Mouse (Mus musculus): ENCODE results near the gene Slc25a17. TPM values are rescaled to one million over a fixed set of nuclear protein-coding genes. Genes with fewer than 3 reads are reported as not detected.
A peak's percentile ranks its signal among the peaks of the same experiment; 100 is the strongest.

Slc25a17 gene
- 100 to 1,000 TPM; 105 to 131 TPM for total RNA-seq (2021)
- long read RNA-seq, experiment 1, transcript Slc25a17-201 (9 exons, 1,724 nt): major isoform, 143 of 182 reads
- long read RNA-seq, experiment 1, partial matches to known transcripts: 19 of 182 reads
- long read RNA-seq, experiment 1, other reads (novel, unspliced or antisense): 19 of 182 reads
- long read RNA-seq, experiment 2, transcript Slc25a17-201 (9 exons, 1,724 nt): major isoform, 103 of 115 reads
- long read RNA-seq, experiment 2, partial matches to known transcripts: 1 of 115 reads
- long read RNA-seq, experiment 2, other reads (novel, unspliced or antisense): 11 of 115 reads

- DNase-seq: peak; percentile 97
Observed at GRCm38 (mm10) chr15:81360345-81361021, at the start of gene Slc25a17. TSS of gene Slc25a17 (minus strand) at chr15:81360812.

- DNase-seq: no peak
Observed at GRCm38 (mm10) chr15:81408199-81408598, 47.6 kb upstream of the Slc25a17 start, which contains the start of gene Dnajb7. TSS of gene Dnajb7 (minus strand) at chr15:81408299.

DNA sequence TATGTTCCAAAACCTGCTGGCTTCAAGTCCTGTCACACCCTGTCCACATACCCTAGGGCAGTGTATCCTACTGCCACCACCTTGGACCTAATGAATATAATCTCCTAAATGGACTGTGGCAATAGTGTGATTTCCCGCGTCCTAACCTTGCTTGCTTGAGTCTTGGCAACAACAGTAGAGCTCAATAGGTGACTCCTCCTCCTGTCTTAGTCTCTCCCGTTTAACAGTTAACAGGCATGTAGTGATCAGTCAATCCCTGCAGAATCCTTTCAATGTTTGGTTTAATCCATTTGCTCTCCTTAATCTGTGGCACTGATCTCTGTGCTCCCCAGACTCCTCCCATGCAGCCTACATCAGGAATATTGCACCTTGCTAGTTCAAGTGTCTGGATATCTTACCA is 44.4 kb upstream of the Slc25a17 start:
- DNase-seq: no peak

DNA sequence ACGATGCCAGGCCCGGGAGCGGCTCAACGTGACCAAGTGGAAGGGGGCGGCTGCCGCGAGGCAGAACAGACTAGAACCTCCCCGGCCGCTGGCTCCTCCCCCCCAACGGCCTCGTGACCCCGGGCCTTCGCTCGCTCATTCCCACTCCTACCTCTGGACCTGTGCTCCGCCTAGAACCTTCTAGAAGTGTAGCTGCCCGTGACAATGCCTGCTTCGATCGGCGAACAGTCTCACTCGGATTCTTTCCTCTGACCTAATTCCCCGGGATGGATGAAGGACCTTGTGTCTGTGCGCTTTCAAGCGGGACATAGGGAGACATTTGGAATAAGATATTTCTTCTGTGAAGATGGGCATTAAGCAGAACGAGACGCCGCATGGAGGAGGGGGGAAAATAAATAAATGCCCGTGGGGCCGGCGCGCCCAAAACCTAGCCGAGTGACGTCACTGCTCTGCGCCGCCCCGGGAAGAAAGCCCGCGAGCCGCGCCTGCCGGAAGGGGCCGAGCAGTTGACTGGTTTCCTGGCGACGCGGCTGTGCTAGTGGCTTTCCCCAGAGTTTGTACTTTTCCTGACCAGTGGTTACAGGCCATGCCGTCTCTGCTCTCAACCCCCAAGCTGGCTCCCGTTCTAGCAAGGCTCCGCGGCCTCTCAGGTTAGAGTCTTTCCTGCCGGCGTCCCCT is 39.2 kb upstream of the Slc25a17 start, which contains the start of the genes St13 and Xpnpep3:
Gene St13, minus strand, starts transcription at position 440 of the 678 bp plus-strand sequence.
Gene Xpnpep3, plus strand, starts transcription at position 501 of the 678 bp plus-strand sequence.
- peak; percentile 99 for DNase-seq

- DNase-seq: no peak
Observed at GRCm38 (mm10) chr15:81399297-81399637, 38.7 kb upstream of the Slc25a17 start.

DNA sequence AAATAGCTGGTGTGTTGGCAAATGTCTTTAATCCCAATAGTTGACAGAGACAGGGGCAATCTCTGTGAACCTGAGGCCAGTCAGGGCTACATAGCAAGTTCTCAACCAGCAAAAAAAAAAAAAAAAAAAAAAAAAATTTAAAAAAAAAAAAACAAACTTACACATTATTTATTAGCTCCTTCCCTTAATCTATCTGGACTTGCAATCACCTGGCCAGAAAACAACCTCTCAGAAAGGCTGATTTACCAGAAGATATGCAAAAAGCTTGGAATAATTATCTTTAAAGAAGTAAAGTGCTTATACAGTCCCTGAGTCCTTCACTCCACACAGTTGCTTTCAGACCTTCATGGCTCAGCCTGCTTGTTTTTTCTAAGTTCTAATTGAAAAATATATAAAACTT is 37.6 kb upstream of the Slc25a17 start:
- no peak for DNase-seq

DNA sequence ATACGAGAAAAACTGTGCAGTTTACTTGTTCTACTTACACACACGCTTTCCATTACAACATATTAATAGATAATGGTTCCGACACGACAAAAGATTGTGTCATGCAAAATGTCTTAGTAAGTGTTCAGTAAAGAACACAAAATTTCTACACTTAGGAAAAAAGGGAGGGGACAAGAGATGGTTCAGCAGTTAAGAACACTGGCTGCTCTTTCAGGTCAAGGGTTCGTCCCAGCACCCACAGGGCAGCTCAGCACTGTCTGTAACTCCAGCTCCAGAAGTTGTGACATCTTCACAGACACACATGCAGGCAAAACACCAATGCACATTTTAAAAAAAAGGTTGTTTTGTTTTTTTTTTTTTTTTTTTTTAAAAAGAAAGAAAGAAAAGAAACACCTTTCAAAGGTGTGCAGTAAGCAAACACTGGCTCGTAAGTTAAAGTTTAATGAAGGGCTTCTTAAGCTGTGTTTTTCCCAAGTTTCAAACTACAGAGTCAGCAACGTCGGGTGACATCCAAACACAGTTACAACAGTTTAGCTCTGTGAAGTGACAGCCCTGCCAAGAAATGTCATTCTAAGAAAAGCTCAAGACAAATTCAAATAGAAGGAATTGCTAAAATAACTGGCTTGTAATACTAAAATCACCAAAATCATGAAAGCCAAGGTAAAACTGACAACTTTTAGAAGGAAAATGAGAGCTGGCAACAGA is 33.8 kb upstream of the Slc25a17 start:
- no peak for DNase-seq

GRCm38 (mm10) chr15:81392997-81393396 is 32.4 kb upstream of the Slc25a17 start:
- no peak for DNase-seq

- DNase-seq: no peak
Observed at GRCm38 (mm10) chr15:81386327-81386726, 25.7 kb upstream of the Slc25a17 start.

DNA sequence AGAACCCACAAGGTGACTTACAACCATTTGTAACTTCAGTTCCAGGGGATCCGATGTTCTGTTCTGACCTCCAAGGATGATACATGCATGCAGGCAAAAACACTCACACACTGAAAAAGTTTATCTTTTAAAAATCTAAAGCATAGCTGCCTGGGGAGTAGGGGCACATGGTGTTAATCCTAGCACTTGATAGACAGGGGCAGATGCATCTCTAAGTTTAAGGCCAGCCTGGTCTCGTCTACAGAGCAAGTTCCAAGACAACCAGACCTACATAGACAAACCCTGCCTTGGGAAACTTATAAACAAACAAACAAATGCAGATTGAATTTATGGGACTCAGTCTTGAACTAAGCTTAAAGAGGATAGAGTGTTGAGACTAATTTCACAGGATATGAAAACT is 18.2 kb upstream of the Slc25a17 start:
- DNase-seq: no peak

GRCm38 (mm10) chr15:81374621-81375020 is 14.0 kb upstream of the Slc25a17 start:
- DNase-seq: no peak

DNA sequence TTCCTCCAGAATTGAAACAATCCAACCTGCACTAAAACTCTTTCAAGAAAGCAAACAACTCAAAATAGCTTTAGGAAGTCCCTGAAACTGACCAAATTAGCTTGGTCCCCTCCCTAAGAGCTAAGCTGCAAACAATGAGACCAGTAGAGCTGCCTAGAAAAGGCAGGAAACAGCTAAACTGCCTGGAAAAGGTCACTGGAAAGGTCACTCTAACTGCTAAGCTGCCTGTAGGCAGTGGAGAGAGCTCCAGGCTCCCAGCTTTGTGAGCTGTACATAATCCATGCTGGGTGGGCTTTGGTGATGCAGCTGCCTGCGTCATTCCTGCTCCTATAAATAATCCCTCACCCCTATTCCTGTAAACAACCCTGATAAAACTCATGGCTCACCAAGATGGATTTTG is 9.7 kb upstream of the Slc25a17 start:
- no peak for DNase-seq

GRCm38 (mm10) chr15:81368601-81369000 is 8.0 kb upstream of the Slc25a17 start:
- DNase-seq: no peak

DNA sequence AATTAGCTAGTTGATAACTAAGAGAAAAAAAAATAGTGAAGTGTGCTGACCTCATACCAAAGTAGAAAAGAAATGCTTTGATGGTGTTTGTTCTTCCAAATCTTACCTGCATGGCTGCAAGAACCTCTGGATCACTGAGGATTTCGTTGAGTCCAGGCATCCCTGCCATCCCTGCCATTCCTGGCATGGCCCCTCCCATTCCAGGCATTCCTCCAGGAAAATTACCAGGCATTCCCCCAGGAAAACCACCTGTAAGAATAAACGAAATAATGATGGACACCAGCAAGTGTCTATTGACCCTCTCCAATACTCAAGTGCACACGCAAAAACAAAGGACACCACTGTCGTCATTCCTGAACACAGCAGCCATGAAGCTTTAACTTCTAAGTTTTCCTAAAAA is 5.6 kb upstream of the Slc25a17 start:
- DNase-seq: no peak

DNA sequence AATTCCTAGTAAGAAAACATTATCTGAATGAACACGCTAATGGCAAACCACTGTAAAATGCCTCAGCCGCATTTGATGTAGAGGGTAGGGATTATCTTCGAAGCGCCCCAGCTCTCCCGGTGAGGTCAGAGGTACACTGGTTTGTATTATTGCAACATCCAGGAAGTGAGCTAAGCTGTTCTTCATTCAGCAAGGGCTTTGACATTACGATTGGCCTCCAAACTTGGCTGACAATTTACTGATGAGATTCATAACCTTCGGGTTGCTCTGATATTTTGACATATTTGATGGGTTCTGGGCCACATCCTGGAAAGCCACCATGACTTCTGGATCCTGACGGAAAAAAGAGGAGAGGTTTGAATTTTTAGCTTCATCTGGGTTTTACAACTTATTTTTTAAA is 4.6 kb upstream of the Slc25a17 start:
- DNase-seq: peak; percentile 56

GRCm38 (mm10) chr15:81364271-81364670 is 3.7 kb upstream of the Slc25a17 start:
- DNase-seq: no peak

GRCm38 (mm10) chr15:81362501-81362900 is 1.9 kb upstream of the Slc25a17 start:
- no peak for DNase-seq

DNA sequence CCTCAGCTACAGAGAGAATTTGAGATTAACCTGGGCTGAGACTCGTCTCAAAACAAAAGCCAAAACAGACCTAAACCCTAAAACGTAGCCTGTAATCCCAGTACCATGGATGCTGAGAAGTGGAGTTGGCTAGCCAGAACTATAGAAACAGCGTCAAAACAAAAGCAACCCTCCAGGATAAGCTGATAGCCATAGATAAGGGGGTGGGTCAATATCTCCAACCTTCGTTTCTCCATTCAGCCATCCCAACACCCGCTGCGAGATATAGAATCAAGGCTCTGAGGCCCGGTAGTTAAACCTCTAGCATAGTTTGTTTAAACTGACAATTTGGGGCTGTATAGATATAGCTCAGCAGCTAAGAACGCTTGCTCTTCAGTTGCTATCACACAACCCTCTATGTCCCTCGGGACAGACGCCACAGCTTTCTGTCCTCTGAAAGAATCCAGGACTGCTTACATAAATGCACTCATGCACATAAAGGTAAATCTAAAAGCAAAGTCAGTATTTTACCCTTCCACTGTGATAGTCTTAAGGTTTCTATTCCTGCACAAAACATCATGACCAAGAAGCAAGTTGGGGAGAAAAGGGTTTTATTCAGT is 904 bp upstream of the Slc25a17 start:
- no peak for DNase-seq

- DNase-seq: no peak
Observed at GRCm38 (mm10) chr15:81361022-81361404, 401 bp upstream of the Slc25a17 start.

DNA sequence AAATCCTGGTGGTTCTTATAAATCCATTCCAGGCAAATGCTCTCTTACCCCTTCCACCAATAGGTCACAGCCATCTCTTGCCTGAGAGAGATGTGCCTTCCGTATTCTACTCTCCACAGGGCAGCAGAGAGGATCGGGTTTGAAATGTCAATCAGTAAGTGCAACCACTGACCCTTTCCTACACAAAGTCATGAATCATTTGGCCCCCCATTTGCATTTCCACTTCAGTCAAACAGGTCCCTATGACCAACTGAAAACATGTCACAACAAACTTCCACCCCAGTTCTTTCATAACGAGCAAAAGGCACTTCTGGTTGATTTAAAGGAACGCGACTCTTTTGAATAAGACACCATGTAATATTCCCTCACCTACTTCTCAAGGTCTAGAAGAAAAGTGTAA is 1.2 kb downstream of the Slc25a17 start:
- DNase-seq: no peak

GRCm38 (mm10) chr15:81358943-81359342 is 1.7 kb downstream of the Slc25a17 start:
- DNase-seq: peak; percentile 43

DNA sequence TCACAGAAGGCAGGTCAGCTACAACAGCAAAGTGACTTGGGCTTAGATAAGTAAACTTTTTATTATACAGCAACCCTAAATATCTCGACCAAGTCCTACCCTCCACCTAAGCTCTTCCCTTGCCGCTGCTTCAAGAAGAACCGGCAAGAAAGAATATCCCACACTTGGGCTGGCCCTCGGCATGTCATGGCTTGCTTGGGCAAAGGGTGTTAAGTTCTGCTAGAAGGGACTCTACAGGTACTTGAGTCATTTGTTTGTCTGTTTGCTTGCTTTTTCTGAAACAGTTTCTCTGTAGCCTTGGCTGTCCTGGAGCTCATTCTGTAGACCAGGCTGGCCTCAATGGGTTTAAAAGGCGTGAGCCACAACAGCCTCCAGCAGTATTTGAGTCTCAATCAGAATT is 3.7 kb downstream of the Slc25a17 start:
- DNase-seq: no peak
